Mouse (Mus musculus): ENCODE measurements around the gene Nutm2. TPM values are rescaled to one million over a fixed set of nuclear protein-coding genes. Genes with fewer than 3 reads are reported as not detected.
"Not testable (repeated sequence)": the region's sequence is repeated elsewhere in the genome, so short reads cannot be mapped to it uniquely, and the experiment has no call there.

The Nutm2 gene
- polyA plus RNA-seq, 1 experiment from 2014 or later, result not detected

- H3K27ac ChIP-seq (replicated peaks), result no peak overlapping the region
- peak overlapping the region; percentile 36 for H3K4me3 ChIP-seq
- 21% methylated on average over 27 of the region's 27 CpGs for WGBS
- H3K9me3 ChIP-seq, result no peaks in the 10 kb centered on the region
- H3K9ac ChIP-seq, result peak overlapping the region; percentile 47; the same call in 1 of the 2 replicates
- H3K36me3 ChIP-seq, result no peaks in the 10 kb centered on the region
- peak overlapping the region; percentile 67 for H3K4me2 ChIP-seq
- no peak for ATAC-seq (ENCODE audit: extremely low read depth, insufficient number of reproducible peaks, low FRiP score, low TSS enrichment)
- H3K4me1 ChIP-seq, result 0 out of 2 replicates have a peak, but pooled peaks cover 5% of the 10 kb centered on the region
- H3K27me3 ChIP-seq (replicated peaks), result no peaks in the 10 kb centered on the region
These were observed 2.2 kb upstream of the Nutm2 start for GRCm38 (mm10) chr13:50464621-50465562.

- not testable (repeated sequence) for H3K27ac ChIP-seq (replicated peaks); H3K4me3 ChIP-seq; H3K9me3 ChIP-seq; H3K36me3 ChIP-seq; H3K27me3 ChIP-seq (replicated peaks); H3K4me2 ChIP-seq; ATAC-seq (ENCODE audit: extremely low read depth, insufficient number of reproducible peaks, low FRiP score, low TSS enrichment); H3K9ac ChIP-seq; H3K4me1 ChIP-seq
These were observed 21.4 kb downstream of the Nutm2 start for GRCm38 (mm10) chr13:50488510-50488909.

- H3K9me3 ChIP-seq; H3K27ac ChIP-seq (replicated peaks); H3K9ac ChIP-seq; H3K4me3 ChIP-seq; ATAC-seq (ENCODE audit: extremely low read depth, insufficient number of reproducible peaks, low FRiP score, low TSS enrichment); H3K4me1 ChIP-seq; H3K4me2 ChIP-seq; H3K36me3 ChIP-seq; H3K27me3 ChIP-seq (replicated peaks): not testable (repeated sequence)
- WGBS, result 76% methylated on average over 9 of the region's 9 CpGs
These were observed 43.6 kb downstream of the Nutm2 start for GRCm38 (mm10) chr13:50510470-50511343.

Other genes with a start within 250 kb of the Nutm2 start
- gene Gm906, start 217.0 kb upstream of the Nutm2 start, polyA plus RNA-seq (2015; fragmentation: Nextera tagmentation; extraction: Ambion mirVana), result not detected in 2 replicates
- 20.4 and 23.0 TPM in 2 replicates for gene Fbxw17, start 49.4 kb upstream of the Nutm2 start, polyA plus RNA-seq (2015; fragmentation: Nextera tagmentation; extraction: Ambion mirVana)
- gene Gm47429, start 23.4 kb upstream of the Nutm2 start, polyA plus RNA-seq (2015; fragmentation: Nextera tagmentation; extraction: Ambion mirVana), result not detected in 2 replicates
- not detected in 2 replicates for gene Gm904, start 175.9 kb downstream of the Nutm2 start, polyA plus RNA-seq (2015; fragmentation: Nextera tagmentation; extraction: Ambion mirVana)
- not detected in 2 replicates for gene Gm8765, start 231.0 kb downstream of the Nutm2 start, polyA plus RNA-seq (2015; fragmentation: Nextera tagmentation; extraction: Ambion mirVana)

Data from heart, embryonic 13.5 days (tissue).